Mouse (Mus musculus): Measurements from ENCODE around the gene Angel2.

The Angel2 gene

GRCm38 (mm10) chr1:190929010-190929695 lies 4.2 kb downstream of the Angel2 start:
- no peak for DNase-seq (ENCODE audit: low spot score)

- DNase-seq (ENCODE audit: low spot score) = no peak
These were observed 5.3 kb downstream of the Angel2 start for GRCm38 (mm10) chr1:190930181-190930580.

- no peak for DNase-seq (ENCODE audit: low spot score)
These were observed 14.9 kb downstream of the Angel2 start for GRCm38 (mm10) chr1:190939803-190940202.

- DNase-seq (ENCODE audit: low spot score) = peak; percentile 85
These were observed 19.3 kb downstream of the Angel2 start for GRCm38 (mm10) chr1:190944109-190944760.

- no peak for DNase-seq (ENCODE audit: low spot score)
These were observed 23.1 kb downstream of the Angel2 start for GRCm38 (mm10) chr1:190947986-190948385.

- DNase-seq (ENCODE audit: low spot score) = no peak
These were observed 23.5 kb downstream of the Angel2 start for GRCm38 (mm10) chr1:190948439-190948838.

GRCm38 (mm10) chr1:190948846-190949245 lies 23.9 kb downstream of the Angel2 start:
- no peak for DNase-seq (ENCODE audit: low spot score)

GRCm38 (mm10) chr1:190951014-190951413 lies 26.1 kb downstream of the Angel2 start:
- DNase-seq (ENCODE audit: low spot score) = no peak

- no peak for DNase-seq (ENCODE audit: low spot score)
These were observed 28.1 kb downstream of the Angel2 start for GRCm38 (mm10) chr1:190953009-190953408.

- DNase-seq (ENCODE audit: low spot score) = no peak
These were observed 33.9 kb downstream of the Angel2 start for GRCm38 (mm10) chr1:190958821-190959220.

GRCm38 (mm10) chr1:190962760-190963159 lies 37.8 kb downstream of the Angel2 start:
- DNase-seq (ENCODE audit: low spot score) = no peak

GRCm38 (mm10) chr1:190964992-190965780 lies 40.3 kb downstream of the Angel2 start:
- no peak for DNase-seq (ENCODE audit: low spot score)

- DNase-seq (ENCODE audit: low spot score) = no peak
These were observed 43.1 kb downstream of the Angel2 start for GRCm38 (mm10) chr1:190968010-190968409.

- no peak for DNase-seq (ENCODE audit: low spot score)
These were observed 47.0 kb downstream of the Angel2 start for GRCm38 (mm10) chr1:190971708-190972610.

- peak; percentile 57 for DNase-seq (ENCODE audit: low spot score)
These were observed 47.8 kb downstream of the Angel2 start for GRCm38 (mm10) chr1:190972612-190973192.

GRCm38 (mm10) chr1:190974191-190974590 lies 49.3 kb downstream of the Angel2 start:
- no peak for DNase-seq (ENCODE audit: low spot score)

GRCm38 (mm10) chr1:190974833-190975232 lies 49.9 kb downstream of the Angel2 start:
- no peak for DNase-seq (ENCODE audit: low spot score)

- DNase-seq (ENCODE audit: low spot score) = no peak
These were observed 52.1 kb downstream of the Angel2 start for GRCm38 (mm10) chr1:190976887-190977573.

- DNase-seq (ENCODE audit: low spot score) = no peak
These were observed 53.1 kb downstream of the Angel2 start for GRCm38 (mm10) chr1:190978001-190978400.

- peak; percentile 54 for DNase-seq (ENCODE audit: low spot score)
These were observed 53.7 kb downstream of the Angel2 start for GRCm38 (mm10) chr1:190978511-190979073.

Measured in testis, postnatal 10 days (tissue).